In the genomic region with DNA sequence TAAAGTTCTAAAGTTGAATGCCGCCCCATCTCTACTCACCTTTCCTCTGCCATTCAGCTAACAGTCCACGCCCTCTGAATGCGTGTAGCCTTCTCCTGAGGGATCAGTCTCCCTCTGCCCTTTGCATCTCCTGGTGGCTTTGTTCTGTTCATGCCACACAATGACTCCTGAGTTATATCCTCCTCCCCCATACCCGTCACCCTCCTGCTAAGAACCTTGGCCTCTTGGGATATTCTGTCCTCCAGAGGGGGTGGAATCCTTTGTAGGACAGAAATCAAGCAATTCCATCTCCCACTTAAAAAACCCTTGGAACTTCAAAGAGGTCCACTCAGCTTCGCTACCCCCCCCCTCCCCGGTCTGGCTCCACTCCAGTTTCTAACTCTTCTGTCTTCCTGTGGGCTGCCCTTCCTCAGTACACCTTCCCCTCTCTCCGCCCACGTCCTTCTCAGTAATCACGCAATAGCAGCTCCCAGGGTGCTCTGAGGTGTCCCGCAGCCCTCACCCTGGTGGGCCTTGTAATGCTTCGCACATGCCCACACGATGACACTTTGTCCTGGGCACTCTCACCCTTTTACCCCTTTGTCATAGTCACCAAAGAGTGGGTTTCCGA, we compare ENCODE assay signal across 26 mouse cellular contexts. TPM values are rescaled to one million over a fixed set of nuclear protein-coding genes. Genes with fewer than 3 reads are reported as not detected.
DNase-seq lines count a peak whose midpoint lies in the region; ATAC-seq and TF ChIP-seq lines count a peak whose summit lies in the region.
"Had no signal": no experiment of that assay in that cellular context is flagged by ENCODE, and none has a peak within 500 bp of the region (broad histone marks: within the 10 kb centered on the region; RNA-seq: fewer than 3 reads in every experiment).

No protein-coding gene starts in this region.

- 69% methylated on average over 13 of the region's 13 CpGs for WGBS in kidney, embryonic 15.5 days
- 47% methylated on average over 13 of the region's 13 CpGs for WGBS in lung, embryonic 16.5 days
- WGBS in lung, adult 2 months, result 62% methylated on average over 13 of the region's 13 CpGs
- WGBS in liver, postnatal 0 days (ENCODE audit: insufficient replicate concordance), result 72% methylated on average over 13 of the region's 13 CpGs

- no peak for TF ChIP-seq POLR2A in lung, adult 2 months (IDR thresholded peaks at IDR 0.05; ENCODE audit: borderline replicate concordance, extremely low read depth, low read depth, low read length)

- H3K4me3 ChIP-seq in kidney, embryonic 15.5 days (replicated peaks), result no peak overlapping the region
- no peak overlapping the region for H3K4me3 ChIP-seq in lung, embryonic 16.5 days (ENCODE audit: low read length)
- no peak overlapping the region for H3K4me3 ChIP-seq in lung, adult 2 months (replicated peaks; ENCODE audit: extremely low read depth, low read depth, low read length)
- H3K4me3 ChIP-seq in liver, postnatal 0 days (ENCODE audit: low read depth, low read length), result no peak overlapping the region
- H3K4me3 ChIP-seq: embryonic facial prominence, embryonic 13.5 days; forebrain, embryonic 13.5 days; heart, embryonic 15.5 days; hindbrain, embryonic 13.5 days; limb, embryonic 12.5 days; megakaryocyte, embryonic 14.5 days; neural tube, embryonic 13.5 days had no signal

- no peak overlapping the region for H3K4me2 ChIP-seq in kidney, embryonic 15.5 days
- no peak overlapping the region for H3K4me2 ChIP-seq in lung, embryonic 16.5 days (ENCODE audit: low read depth, low read length)
- H3K4me2 ChIP-seq in liver, postnatal 0 days (ENCODE audit: low read depth, low read length), result no peak overlapping the region
- H3K4me2 ChIP-seq: embryonic facial prominence, embryonic 13.5 days; forebrain, embryonic 13.5 days; heart, embryonic 15.5 days; hindbrain, embryonic 13.5 days; limb, embryonic 12.5 days; neural tube, embryonic 13.5 days had no signal

- no peak for TF ChIP-seq EP300 in liver, postnatal 0 days (IDR thresholded peaks at IDR 0.05; ENCODE audit: low read depth)

- ATAC-seq in kidney, embryonic 15.5 days (replicated peaks; ENCODE audit: low FRiP score), result no peak
- ATAC-seq in lung, embryonic 16.5 days (ENCODE audit: low read depth), result peak; percentile 74
- no peak for ATAC-seq in liver, postnatal 0 days
- ATAC-seq: forebrain, embryonic 13.5 days; Patski had no signal

- H3K9me3 ChIP-seq in kidney, embryonic 15.5 days (replicated peaks), result no peaks in the 10 kb centered on the region
- no peaks in the 10 kb centered on the region for H3K9me3 ChIP-seq in lung, embryonic 16.5 days (ENCODE audit: control insufficient read depth, low read length)
- H3K9me3 ChIP-seq in liver, postnatal 0 days (ENCODE audit: low read length), result no peaks in the 10 kb centered on the region
- H3K9me3 ChIP-seq: embryonic facial prominence, embryonic 13.5 days; forebrain, embryonic 13.5 days; heart, embryonic 15.5 days; neural tube, embryonic 13.5 days had no signal

- no peaks in the 10 kb centered on the region for H3K27me3 ChIP-seq in kidney, embryonic 15.5 days
- no peaks in the 10 kb centered on the region for H3K27me3 ChIP-seq in lung, embryonic 16.5 days (ENCODE audit: control insufficient read depth, insufficient read depth, low read depth, low read length)
- H3K27me3 ChIP-seq in liver, postnatal 0 days (ENCODE audit: insufficient read depth, low read length), result no peaks in the 10 kb centered on the region
- H3K27me3 ChIP-seq: CH12.LX; embryonic facial prominence, embryonic 13.5 days; forebrain, embryonic 13.5 days; heart, embryonic 15.5 days; hindbrain, embryonic 13.5 days; limb, embryonic 12.5 days; megakaryocyte, embryonic 14.5 days; neural tube, embryonic 13.5 days; Patski had no signal

- no peak for TF ChIP-seq CTCF in lung, adult 2 months (IDR thresholded peaks at IDR 0.05; ENCODE audit: insufficient read depth, low read length)
- TF ChIP-seq CTCF in liver, postnatal 0 days (IDR thresholded peaks at IDR 0.05; ENCODE audit: low read depth), result no peak

- H3K4me1 ChIP-seq in kidney, embryonic 15.5 days, result peaks cover 16% of the 10 kb centered on the region
- peaks cover 3% of the 10 kb centered on the region for H3K4me1 ChIP-seq in lung, embryonic 16.5 days (replicated peaks; ENCODE audit: control insufficient read depth, insufficient read depth, low read length)
- H3K4me1 ChIP-seq in lung, adult 2 months (ENCODE audit: control insufficient read depth, insufficient read depth, low read length), result peaks cover 2% of the 10 kb centered on the region; the same call in 1 of the 2 replicates
- H3K4me1 ChIP-seq in liver, postnatal 0 days (ENCODE audit: insufficient read depth), result peaks cover 3% of the 10 kb centered on the region; the same call in 1 of the 2 replicates
- H3K4me1 ChIP-seq: embryonic facial prominence, embryonic 13.5 days; forebrain, embryonic 13.5 days; heart, embryonic 15.5 days; hindbrain, embryonic 13.5 days; limb, embryonic 12.5 days; neural tube, embryonic 13.5 days had no signal

- H3K36me3 ChIP-seq in kidney, embryonic 15.5 days, result peaks cover 67% of the 10 kb centered on the region
- peaks cover 13% of the 10 kb centered on the region for H3K36me3 ChIP-seq in lung, embryonic 16.5 days (ENCODE audit: control insufficient read depth, insufficient read depth, low read length)
- peaks cover 22% of the 10 kb centered on the region for H3K36me3 ChIP-seq in liver, postnatal 0 days (replicated peaks; ENCODE audit: insufficient read depth, low read length)

- 0 out of 2 replicates have a peak overlapping the region, but pooled peaks have one; percentile 41 for H3K27ac ChIP-seq in kidney, embryonic 15.5 days
- H3K27ac ChIP-seq in lung, embryonic 16.5 days (ENCODE audit: low read length), result peak overlapping the region; percentile 65
- H3K27ac ChIP-seq in liver, postnatal 0 days (ENCODE audit: low read depth), result peak overlapping the region; percentile 98
- H3K27ac ChIP-seq: embryonic facial prominence, embryonic 13.5 days; forebrain, embryonic 13.5 days; heart, embryonic 15.5 days; hindbrain, embryonic 13.5 days; limb, embryonic 12.5 days; neural tube, embryonic 13.5 days had no signal

- peak; percentile 29 for DNase-seq in adrenal gland, postnatal 10 days
- DNase-seq in adrenal gland, adult 18-20 months (ENCODE audit: low spot score in 2 of 2), result no peak
- no peak for DNase-seq in kidney, adult 9 months
- DNase-seq in lung, adult 2 months, result no peak
- DNase-seq in liver, postnatal 0 days, result no peak
- no peak for DNase-seq in layer of hippocampus, adult 18-20 months (ENCODE audit: low spot score in 2 of 2)
- DNase-seq: cerebellum, adult 2 months; cerebellum, postnatal 25 days; gastrocnemius, postnatal 36 days; heart, postnatal 36 days; kidney, adult 8-10 months; midbrain, embryonic 14.5 days; retina, postnatal 1 day; right cerebral cortex, postnatal 25 days; spleen, adult 18-20 months had no signal

- H3K9ac ChIP-seq in kidney, embryonic 15.5 days, result no peak overlapping the region
- H3K9ac ChIP-seq in lung, embryonic 16.5 days (ENCODE audit: low read length), result no peak overlapping the region
- peak overlapping the region; percentile 31 for H3K9ac ChIP-seq in liver, postnatal 0 days (replicated peaks)
- H3K9ac ChIP-seq: embryonic facial prominence, embryonic 13.5 days; forebrain, embryonic 13.5 days; heart, embryonic 15.5 days; hindbrain, embryonic 13.5 days; limb, embryonic 12.5 days; neural tube, embryonic 13.5 days had no signal

RNA-seq across cellular contexts. Expression of gene Bphl, which starts 16.4 kb away (rescaled TPM):
- total RNA-seq in adrenal gland, postnatal 10 days (2021), result 10 to 100 TPM; 78.6 to 78.9 TPM
- 10 to 100 TPM; 81.0 to 98.3 TPM for total RNA-seq in adrenal gland, adult 18-20 months (2021)
- 66.7 and 72.2 TPM in 2 replicates for polyA plus RNA-seq in kidney, embryonic 15.5 days (2015; fragmentation: Nextera tagmentation; extraction: Ambion mirVana)
- 70.6 and 80.8 TPM in 2 replicates for polyA plus RNA-seq in lung, embryonic 16.5 days (2015; fragmentation: Nextera tagmentation; extraction: Ambion mirVana)
- 37.4 and 41.8 TPM in 2 replicates for polyA plus RNA-seq in lung, adult 2 months (2012; rRNA removed)
- 95.6 and 107 TPM in 2 replicates for polyA plus RNA-seq in liver, postnatal 0 days (2015; fragmentation: Nextera tagmentation; extraction: Ambion mirVana)
- 10 to 100 TPM; 52.0 to 56.0 TPM for total RNA-seq in layer of hippocampus, adult 18-20 months (2021)

RNA-seq across cellular contexts. Expression of gene Tubb2a, which starts 24.0 kb away (rescaled TPM):
- 10 to 100 TPM; 68.6 to 90.0 TPM for total RNA-seq in adrenal gland, postnatal 10 days (2021)
- 10 to 100 TPM; 35.1 to 85.9 TPM for total RNA-seq in adrenal gland, adult 18-20 months (2021)
- 102 and 132 TPM in 2 replicates for polyA plus RNA-seq in kidney, embryonic 15.5 days (2015; fragmentation: Nextera tagmentation; extraction: Ambion mirVana)
- polyA plus RNA-seq in lung, embryonic 16.5 days (2015; fragmentation: Nextera tagmentation; extraction: Ambion mirVana), result 185 and 193 TPM in 2 replicates
- 320 and 386 TPM in 2 replicates for polyA plus RNA-seq in lung, adult 2 months (2012; rRNA removed)
- 64.7 and 78.8 TPM in 2 replicates for polyA plus RNA-seq in liver, postnatal 0 days (2015; fragmentation: Nextera tagmentation; extraction: Ambion mirVana)
- 100 to 1,000 TPM; 919 to 955 TPM for total RNA-seq in layer of hippocampus, adult 18-20 months (2021)

RNA-seq across cellular contexts. Expression of gene Serpinb6a, which starts 51.2 kb away (rescaled TPM):
- 100 to 1,000 TPM; 157 to 176 TPM for total RNA-seq in adrenal gland, postnatal 10 days (2021)
- 100 to 1,000 TPM; 279 to 624 TPM for total RNA-seq in adrenal gland, adult 18-20 months (2021)
- polyA plus RNA-seq in kidney, embryonic 15.5 days (2015; fragmentation: Nextera tagmentation; extraction: Ambion mirVana), result 58.8 and 70.9 TPM in 2 replicates
- polyA plus RNA-seq in lung, embryonic 16.5 days (2015; fragmentation: Nextera tagmentation; extraction: Ambion mirVana), result 56.2 and 73.2 TPM in 2 replicates
- 58.6 and 128 TPM in 2 replicates for polyA plus RNA-seq in lung, adult 2 months (2012; rRNA removed)
- 26.0 and 28.3 TPM in 2 replicates for polyA plus RNA-seq in liver, postnatal 0 days (2015; fragmentation: Nextera tagmentation; extraction: Ambion mirVana)
- total RNA-seq in layer of hippocampus, adult 18-20 months (2021), result 10 to 100 TPM; 40.4 to 51.1 TPM

RNA-seq across cellular contexts. Expression of gene Ripk1, which starts 51.6 kb away (rescaled TPM):
- total RNA-seq in adrenal gland, postnatal 10 days (2021), result 10 to 100 TPM; 27.4 to 27.7 TPM
- total RNA-seq in adrenal gland, adult 18-20 months (2021), result 10 to 100 TPM; 23.6 to 31.1 TPM
- polyA plus RNA-seq in kidney, embryonic 15.5 days (2015; fragmentation: Nextera tagmentation; extraction: Ambion mirVana), result 18.3 and 18.6 TPM in 2 replicates
- polyA plus RNA-seq in lung, embryonic 16.5 days (2015; fragmentation: Nextera tagmentation; extraction: Ambion mirVana), result 20.3 and 22.7 TPM in 2 replicates
- polyA plus RNA-seq in lung, adult 2 months (2012; rRNA removed), result 10.8 and 15.8 TPM in 2 replicates
- 10.4 and 11.3 TPM in 2 replicates for polyA plus RNA-seq in liver, postnatal 0 days (2015; fragmentation: Nextera tagmentation; extraction: Ambion mirVana)
- 1 to 10 TPM; 6.2 to 6.6 TPM for total RNA-seq in layer of hippocampus, adult 18-20 months (2021)

Comparison
In these comparisons a context has a peak if more than half of its experiments do, and no peak if none do; other contexts are left out.
1. H3K27ac ChIP-seq: peak in every context shown above with its lines; median percentile 98 in liver, postnatal 0 days; 65 in lung, embryonic 16.5 days; 41 in kidney, embryonic 15.5 days.